Mouse (Mus musculus) c-Kit-negative CD71-positive TER-119-positive erythroid progenitor cells, embryonic 14.5 days (primary cell): ENCODE measurements around the gene Rapgef4.

ENCODE experiments used
- DNase-seq: peaks from one replicate; pipeline ENCODE4 v3.0.0-alpha.2; 2013; ENCODE audit warnings: low read depth, low spot score

The Rapgef4 gene

DNA sequence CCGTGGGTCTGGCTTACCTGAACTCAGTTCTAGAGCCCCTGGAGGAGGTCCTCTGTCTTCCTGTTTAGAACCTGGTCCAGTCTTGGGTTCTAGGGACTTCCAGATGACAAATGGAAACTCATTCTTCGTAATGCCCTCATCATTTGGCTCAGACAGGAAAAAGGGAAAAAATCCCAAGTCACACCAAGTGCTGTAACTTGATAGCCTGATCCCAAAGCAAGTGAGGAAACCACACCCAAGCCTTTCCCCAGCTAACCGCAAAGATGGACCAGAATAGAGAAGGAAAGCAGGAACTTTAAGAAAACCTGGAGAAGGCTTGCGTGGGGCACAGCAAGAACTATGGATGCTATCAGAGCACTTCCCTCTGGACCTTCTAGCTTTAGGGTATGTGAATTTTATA is 167.6 kb downstream of the Rapgef4 start:
- DNase-seq = no peak

DNA sequence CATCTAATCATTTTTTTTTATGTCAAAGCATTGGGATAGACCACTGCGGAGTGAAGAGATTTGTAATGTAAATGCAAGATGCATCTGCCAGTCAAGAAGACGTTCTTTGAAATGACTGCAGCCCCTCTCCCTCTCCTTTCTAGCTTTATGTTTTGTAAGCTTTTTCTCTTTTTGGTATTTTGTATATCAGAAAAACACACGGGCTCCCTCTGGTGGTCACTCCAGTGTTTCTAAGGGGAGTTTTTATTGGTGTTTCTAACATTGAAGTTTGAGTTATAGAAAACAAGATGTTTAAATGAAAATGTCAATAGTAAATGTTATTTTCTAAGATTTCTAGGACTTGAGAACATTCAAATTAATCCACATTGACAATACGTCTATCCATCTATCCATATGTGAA is 168.0 kb downstream of the Rapgef4 start:
- DNase-seq = no peak

DNA sequence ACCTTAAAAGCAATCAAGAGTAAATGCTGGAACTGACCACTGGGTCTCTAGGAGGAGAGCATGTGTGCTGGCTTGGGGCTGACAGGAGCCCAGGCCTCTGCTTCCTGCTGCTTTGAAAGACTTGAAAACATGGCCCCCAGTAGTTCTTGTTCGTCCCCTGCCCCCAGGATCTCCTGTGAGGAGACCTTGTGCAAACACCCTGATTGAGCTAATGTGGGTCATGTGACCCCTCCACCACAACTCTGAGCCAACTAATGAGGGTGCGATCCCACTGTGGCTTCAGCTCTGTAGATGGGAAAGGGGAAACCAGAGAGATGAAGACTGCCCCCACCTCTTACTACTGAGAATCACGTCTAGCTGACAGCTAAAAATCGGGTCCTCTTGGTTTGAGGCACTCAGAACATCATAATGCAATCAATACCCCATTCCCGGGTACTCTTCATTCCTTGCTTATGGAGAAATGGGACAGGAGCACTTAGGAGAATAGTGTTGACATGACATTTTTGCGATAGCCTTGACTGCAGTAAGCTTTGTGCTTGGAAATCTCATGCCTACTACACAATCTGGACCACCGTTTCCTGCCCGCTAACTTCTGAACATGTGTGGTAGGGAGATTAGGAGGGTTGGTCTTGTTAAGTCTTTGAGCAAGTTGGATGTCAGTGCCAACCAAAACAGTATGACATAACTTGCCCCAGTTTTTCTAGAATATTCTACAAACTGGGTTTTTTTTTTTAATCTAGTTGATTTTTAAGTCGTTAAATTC is 170.9 kb downstream of the Rapgef4 start:
- no peak for DNase-seq

DNA sequence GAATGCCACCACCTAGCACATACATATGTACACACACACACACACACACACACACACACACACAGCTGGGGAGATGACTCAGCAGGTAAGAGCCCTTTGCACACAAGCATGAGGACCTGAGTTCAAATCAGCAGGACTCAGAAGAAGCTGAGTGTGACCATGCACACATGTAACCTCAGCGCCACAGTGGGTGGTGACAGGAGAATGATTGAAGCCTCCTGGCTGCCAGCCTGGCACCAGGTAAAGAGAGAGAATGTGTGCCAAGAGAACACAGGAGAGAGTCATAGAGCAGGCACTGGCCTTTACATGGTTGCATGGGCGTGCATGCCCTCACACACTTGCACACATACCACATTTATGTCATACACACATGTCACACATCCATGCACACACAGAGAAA is 171.7 kb downstream of the Rapgef4 start:
- DNase-seq = no peak

DNA sequence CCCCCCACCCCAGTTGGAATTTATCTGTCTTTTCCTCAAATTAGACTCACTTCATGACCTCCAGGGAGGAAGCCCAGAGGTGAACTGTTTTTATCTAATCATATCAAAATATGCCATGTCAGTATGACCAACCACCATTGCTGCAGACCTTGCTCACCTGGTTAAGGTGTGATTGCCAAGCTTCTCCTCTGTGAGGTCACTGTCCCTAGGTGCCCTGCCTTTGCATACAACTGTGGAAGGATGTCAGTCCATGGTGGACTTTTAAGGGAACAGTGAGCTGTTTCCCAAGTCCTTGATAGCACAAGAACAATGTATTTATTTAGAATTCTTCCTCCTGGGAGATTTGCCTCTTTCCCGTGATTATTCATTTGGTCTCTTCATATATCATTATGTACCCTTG is 172.8 kb downstream of the Rapgef4 start:
- no peak for DNase-seq

DNA sequence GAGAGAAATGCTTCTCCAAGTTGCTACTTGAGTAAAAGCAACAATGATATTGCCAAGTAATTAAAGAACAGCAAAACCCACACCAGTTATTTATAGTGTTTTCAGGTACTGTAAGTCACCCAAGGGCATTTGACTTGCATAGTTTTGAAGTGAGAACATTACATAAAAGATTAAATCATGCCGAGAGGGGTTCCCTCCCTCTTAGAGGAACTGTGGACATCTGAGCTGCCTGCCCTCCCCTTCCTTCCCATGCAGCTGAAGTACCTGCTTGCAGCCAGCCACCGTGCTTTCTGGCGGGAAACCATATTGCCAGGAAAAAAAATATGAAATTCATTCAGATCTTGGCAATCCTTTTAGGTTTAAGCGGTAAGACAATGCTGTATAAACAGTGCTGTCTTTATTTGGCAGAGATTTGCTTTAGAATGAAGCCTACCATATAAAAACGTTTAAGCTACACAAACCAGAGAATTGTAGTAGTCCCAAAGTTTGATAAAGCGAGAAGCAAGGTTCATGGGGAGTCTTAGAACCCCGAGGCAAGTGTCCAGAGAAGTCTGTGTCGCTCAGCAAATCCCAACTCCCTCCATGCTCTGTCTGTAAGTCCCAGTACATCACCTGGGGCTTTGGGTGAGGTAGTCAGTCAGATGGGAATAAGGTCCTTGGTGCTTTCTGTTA is 174.2 kb downstream of the Rapgef4 start:
- DNase-seq = no peak

DNA sequence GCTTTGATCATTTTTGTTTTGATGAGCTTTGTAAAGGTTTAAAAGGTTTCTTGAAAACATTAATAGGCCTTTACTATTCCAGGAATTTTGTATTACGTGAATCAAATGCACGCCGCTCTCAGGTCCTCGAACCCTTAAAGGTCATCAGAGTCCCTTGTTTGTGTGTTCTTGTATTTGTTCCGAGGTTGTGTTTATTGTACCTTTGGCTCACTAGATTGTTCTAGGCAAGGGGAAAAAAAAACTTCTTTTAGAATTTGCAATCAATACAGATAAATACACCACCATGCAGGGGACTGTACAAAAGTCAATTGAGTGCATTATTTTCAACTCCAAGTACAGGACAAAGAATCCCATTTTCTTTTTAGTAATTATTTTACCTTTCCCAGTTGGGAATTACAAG is 175.4 kb downstream of the Rapgef4 start:
- no peak for DNase-seq

DNA sequence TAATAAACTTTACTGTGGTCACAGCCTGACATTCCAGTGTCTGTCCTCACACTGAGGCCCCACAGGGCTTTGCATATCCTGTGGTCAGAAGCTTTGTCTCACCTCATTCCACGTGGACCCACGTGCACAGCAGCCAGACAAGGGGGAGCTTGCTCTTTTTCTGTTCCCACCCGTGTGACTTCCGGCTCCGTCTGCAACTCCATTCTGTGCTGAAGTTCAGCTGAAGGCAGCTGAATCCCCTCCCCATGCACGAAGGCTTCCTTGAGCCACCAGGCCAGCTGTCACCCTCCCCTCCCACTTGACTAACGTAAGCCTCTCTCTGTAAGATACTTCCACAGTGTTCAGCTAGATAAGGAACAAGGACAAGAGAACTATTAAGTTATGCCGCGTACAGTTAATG is 176.5 kb downstream of the Rapgef4 start:
- DNase-seq = no peak

DNA sequence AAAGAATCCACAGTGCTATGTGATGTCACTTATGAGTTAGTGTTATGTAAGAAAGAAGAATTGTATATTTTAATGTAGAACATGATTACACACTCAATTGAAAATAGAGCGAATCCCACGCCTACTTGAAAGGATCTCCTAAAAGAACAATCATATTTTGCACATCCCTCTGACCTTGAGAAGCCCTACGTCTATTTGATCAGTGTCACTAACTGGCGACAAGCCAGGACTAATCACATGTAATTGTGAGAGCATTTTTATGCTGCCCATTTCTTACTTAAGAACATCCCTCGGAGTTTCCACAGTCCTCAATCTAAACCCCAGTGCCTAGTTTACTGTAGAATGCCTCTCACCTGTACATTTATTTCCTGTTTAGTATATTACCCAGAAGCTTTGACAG is 177.0 kb downstream of the Rapgef4 start:
- DNase-seq = no peak

DNA sequence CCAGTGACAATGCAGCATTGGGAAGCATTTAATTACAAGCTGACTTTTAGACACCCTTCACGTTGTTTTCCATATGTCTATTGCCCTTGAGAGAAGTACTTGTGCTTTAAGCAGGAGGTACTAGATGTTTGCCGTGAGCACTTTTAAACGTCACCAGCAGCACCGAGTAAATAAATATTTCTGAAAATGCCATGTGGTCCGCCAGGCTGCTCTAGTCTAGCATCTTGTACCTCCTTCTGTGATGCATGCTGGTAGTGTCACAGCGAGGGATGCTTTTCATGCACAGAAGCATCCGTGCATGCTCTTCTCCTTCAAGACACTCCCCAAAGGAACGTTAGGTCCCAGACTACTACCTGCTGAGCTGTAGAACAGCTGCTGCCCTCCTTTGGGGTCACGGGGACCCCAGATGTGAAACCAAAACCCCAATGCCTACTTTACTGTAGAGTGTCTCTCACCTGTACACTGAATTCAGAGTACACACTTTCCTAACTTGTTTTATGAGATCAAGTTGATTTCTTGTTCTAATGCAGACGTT is 177.7 kb downstream of the Rapgef4 start:
- no peak for DNase-seq

DNA sequence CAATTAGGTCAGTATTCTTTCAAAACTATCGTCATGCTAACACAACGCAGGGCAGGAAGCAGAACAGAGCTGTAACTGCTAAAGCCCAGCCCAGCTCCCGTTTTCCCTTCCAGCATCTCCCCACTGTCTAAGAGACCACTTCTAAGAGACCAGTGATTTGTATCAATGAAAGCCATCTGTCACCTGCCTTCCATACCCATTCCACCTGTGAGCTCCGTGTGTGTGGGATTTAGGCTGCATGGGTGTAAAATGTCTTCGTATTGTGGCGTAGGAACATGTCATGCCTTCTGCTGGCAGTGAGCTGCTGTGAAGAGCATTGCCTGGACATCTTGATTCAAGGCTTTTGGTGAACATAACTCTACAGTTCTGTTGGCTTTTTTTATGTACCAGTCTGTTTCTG is 178.2 kb downstream of the Rapgef4 start:
- no peak for DNase-seq

DNA sequence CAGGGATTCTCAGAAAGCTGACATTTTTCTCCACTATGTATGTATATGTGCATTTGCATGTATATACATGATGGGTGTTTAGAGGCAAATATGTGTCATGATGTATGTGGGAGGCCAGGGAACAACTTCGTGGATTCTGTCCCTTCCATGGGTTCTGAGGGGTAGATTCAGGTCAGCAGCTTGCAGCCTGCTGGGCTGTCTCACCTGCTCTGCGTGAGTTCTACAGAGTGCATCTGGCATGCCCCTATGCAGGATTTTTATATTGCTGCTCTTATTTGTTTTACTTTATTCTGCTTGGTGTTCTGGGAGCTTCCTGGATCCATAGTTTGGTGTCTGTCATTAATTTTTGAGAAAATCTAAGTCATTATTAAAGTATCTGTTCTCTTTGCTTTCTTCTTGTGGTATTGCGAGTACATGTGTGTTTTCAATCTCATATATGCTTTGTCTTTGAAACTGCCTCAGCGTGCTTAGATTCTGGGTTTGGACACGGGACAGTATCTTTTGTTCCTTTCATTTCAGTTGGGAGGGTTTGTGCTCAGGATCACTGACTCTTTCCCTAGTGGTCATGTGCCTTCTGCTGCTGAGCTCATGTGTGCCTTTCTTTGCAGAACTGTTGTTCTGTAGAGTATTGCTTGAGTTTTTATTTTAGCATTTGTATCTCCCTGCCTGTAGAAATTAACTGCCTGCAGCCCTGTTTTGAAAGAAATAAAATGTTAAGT is 184.3 kb downstream of the Rapgef4 start:
- no peak for DNase-seq

DNA sequence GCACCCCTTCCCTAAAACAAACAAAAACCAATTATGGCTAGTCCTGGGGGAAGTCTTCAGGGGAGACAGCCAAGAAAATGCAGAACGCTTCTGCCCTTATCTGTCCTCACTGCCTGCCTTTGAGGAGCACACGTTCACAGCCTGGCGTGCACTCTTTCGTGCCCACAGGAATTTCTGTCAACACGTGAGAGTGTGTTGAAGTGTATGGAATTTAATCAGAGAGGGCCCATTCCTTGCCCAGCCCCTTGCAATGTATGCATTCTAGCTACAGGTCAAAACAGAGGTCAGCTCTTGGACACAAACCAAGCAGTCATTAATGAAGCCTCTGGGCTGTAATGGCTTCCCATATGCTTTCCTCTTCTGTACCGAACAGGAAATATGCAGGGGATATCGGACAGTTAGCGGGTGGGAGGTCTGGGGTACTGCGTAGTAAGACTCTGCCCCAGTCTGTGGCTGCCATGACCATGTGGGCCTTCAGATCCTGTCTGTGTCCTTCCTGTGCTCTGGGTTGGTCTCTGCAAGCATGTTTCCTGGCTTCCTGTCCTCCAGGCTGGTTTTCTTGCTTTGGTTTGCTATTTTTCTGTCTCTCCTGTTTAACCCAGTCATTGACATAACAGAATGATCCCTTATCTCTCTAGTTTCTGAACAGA is 188.5 kb downstream of the Rapgef4 start:
- DNase-seq = no peak

DNA sequence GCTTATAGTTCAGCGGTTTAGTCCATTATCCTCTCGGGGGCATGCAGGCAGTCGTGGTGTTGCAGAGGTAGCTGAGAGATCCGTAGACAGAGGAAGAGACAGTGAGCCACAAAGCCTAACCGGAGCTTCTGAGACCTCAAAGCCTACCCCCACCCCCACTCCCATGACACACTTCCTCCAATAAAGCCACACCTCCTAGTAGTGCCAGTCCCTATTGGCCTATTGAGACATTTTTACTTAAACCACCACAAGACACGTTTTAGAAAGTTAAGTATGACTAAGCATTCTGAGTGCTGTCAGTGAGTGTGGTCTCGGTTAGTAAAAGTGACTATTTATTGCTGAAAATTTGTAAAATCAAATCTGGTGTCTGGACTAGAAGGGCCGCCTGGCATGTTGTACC is 189.5 kb downstream of the Rapgef4 start:
- DNase-seq = no peak

DNA sequence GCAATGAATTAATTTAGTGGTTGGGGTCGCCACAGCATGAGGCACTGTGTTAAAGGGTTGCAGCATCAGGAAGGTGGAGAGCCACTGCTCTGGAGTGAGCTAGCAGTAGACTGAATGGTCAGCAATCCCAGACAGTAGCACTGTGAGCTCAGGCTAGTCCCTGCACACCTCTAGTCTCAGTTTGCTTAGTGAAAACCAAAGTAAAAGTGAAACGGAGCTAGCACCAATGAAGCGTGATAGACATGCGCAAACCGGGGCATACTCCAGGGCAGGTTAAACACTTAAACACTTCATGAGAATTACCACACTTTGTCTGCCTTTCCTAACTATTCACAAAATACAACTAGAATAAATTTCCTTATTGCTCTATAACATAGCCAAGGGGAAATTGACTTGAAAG is 190.2 kb downstream of the Rapgef4 start:
- no peak for DNase-seq

DNA sequence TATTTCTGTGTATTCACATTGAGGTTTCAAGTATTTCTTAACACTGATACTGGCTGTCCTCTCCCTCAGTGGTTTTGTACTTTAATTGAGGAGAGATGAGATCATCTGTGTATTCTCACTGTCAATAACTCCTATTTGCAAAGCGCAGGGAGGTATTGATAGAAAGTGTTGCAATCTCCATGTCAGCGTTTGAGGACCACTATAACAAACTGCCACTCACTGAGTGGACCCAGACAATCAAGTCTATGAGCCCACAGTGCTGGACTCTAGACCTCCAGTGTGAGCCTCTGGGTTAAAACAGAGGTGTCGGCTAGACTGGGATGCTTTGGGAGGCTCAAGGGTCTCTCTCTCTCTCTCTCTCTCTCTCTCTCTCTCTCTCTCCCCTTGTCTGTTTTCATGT is 192.0 kb downstream of the Rapgef4 start:
- no peak for DNase-seq

DNA sequence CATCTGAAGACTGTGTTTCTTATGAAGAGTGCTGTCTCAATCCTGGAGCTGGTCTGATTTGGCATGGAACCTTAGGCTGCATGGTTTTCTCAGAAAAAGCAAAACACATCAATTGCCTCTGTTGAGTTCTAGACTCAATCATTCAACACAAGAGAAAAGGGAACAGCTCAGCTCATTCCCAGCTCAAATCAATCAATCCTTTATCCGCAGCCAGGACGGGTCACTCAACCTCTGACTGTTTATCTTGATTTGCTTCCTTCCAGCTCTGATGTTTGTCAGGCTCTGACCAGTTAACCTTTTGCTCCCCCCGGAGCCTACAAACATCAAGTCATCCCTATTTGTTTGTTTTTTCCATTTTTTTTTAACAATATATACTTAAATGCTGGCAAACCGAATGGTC is 192.8 kb downstream of the Rapgef4 start:
- no peak for DNase-seq

DNA sequence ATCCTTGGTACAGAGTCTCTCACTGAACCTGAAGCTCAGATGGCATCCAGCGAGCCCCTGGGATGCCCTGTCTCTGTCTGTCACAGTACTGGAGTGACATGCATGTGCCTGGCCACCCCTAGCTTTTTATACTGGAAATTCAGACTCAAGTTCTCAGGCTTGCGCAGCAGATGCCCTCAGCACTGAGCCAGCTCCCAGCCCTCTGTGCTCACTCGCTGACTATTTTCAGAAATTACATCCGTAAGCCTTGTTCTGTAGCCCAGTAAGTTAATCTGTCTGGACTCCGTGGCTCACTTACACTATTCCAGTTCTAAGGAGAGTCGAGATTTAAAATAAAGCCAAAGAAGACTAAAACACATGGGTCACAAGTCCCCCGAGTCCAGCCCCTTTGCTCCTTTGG is 194.5 kb downstream of the Rapgef4 start:
- DNase-seq = no peak

DNA sequence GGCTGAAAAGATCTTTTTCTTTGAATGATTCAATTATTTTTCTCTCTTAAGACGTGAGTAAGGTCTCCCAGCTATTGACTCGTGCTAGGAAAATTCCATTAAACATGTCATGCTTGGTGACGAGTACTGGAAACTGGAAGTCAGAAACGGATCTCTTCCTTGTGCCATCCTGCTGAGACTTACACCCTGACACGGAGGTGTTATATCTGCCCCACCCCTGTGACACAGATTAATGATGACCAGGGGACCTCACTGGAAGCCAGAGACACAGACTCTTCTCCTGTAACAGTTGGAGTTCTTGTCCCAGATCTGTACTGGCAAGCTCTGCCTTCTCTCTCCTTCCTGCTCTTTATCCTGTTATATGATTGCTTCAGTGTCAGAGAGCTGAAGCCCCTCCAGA is 194.9 kb downstream of the Rapgef4 start:
- no peak for DNase-seq

DNA sequence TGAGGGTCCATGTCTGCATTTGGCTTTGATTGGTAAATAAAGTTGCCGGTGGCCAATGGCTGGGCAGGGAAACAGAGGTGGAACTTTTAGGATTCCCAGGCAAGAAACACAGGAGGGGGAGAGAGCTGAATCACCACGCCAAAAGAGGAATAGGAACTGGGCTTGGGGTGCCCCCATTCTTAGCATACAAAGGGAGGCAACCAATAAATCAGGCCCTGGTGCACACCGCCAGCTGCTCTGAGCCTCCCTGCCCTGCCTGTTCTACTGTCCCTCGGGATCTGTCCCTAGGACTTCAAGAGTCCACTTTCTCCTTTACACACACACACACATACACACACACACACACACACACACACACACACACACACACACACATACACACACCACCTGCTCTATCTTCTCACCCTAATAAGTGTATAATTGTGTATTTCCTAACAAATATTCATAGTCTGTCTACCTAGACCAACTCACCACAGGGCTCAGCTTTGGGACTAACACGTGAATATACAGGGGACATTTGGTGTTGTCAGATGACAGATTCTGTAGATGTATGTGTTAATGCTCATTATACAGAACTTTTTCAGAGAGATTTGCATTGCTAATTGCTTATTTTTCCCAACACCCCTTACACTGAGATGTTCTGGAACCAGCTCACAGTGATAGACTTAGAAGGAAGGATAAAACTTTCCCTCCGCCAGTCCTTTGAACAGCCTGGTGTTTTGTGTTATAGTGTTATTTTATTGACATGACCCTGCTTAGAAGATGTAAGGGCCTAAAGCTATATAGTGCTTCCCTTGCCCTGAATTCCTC is 196.4 kb downstream of the Rapgef4 start:
- DNase-seq = no peak

DNA sequence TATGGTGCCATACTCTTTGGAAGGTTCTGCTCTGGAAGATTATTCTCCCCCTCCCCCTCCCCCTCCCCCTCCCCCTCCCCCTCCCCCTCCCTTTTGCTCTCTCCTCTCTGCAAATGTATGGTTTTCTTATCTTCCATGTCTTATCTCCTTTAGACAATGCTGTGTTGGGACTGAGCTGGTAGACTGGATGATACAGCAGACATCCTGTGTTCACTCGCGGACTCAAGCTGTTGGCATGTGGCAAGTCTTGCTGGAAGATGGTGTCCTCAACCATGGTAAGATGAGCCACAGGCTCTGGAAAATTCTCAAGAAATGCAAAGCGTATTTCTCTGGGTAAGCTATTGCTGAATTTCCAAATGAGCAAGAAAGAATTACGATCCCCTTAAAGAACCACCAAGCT is 197.0 kb downstream of the Rapgef4 start:
- DNase-seq = no peak
